Mouse (Mus musculus): ENCODE data around the gene Osbpl11.

- TF ChIP-seq CTCF (conservative IDR thresholded peaks at IDR 0.05; ENCODE audit: insufficient read depth, insufficient read length, low read depth, low read length) (no peak), POLR2A (IDR thresholded peaks at IDR 0.05; ENCODE audit: low read depth, low read length) (no peak)
Observed at GRCm38 (mm10) chr16:33259824-33260223, 75.0 kb downstream of the Osbpl11 start.
